Mouse (Mus musculus): ENCODE results near the gene Nadk. TPM values are rescaled to one million over a fixed set of nuclear protein-coding genes. Genes with fewer than 3 reads are reported as not detected.
"Not testable (repeated sequence)": the region's sequence is repeated elsewhere in the genome, so short reads cannot be mapped to it uniquely, and the experiment has no call there.

Gene Nadk
- polyA plus RNA-seq, 1 experiment = 43.1 TPM

DNA sequence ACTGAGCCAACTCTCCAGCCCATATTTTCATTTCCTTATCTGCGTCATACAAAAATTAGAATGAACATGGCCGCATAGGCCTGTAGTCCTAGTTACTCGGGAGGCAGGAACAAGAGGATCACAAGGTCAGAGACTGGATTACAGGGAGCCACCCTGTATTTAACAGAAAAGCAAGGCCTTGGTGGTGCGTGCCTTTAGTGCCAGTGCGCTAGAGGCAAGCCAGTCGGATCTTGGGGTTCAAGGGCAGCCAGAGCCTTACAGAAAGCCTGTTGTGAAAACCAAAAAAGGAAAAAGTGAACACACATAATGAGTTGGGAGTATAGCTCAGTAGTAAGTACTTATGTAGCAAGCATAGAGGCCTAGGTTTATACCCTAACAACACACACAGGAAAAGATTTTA, 7.6 kb downstream of the Nadk start:
- Histone ChIP-seq H3K27me3 (ENCODE audit: control insufficient read depth, insufficient read depth, low read length) (no peaks in the 10 kb centered on the region), H3K27ac (ENCODE audit: control insufficient read depth, insufficient read depth, low read depth, low read length) (no peak overlapping the region), H3K36me3 (ENCODE audit: control insufficient read depth, insufficient read depth, low read length) (no peaks in the 10 kb centered on the region), H3K4me3 (ENCODE audit: control insufficient read depth, low read depth, low read length) (no peak overlapping the region), H3K4me1 (ENCODE audit: control insufficient read depth, insufficient read depth, low read length) (peaks cover 4% of the 10 kb centered on the region)
- no peak for TF ChIP-seq CTCF (IDR thresholded peaks at IDR 0.05; ENCODE audit: control insufficient read depth, insufficient read depth, insufficient replicate concordance, low read depth, low read length)
- no peak for TF ChIP-seq POLR2A (IDR thresholded peaks at IDR 0.05; ENCODE audit: control insufficient read depth, low read depth, low read length)

DNA sequence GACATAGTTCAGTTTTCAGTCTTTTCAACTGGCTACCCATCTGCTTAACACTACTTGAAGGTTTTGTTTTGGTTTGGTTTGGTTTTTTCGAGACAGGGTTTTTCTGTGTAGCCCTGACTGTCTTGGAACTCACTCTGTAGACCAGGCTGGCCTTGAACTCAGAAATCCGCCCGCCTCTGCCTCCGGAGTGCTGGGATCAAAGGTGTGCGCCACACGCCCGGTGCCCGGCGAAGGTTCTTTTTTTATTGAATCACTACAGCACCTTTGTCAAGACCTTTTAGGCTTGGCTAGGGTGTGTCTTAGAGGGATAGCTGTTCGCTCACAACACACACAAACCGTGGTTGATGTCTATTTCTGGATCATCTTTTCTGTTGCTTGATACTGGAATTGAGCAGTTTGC, 8.1 kb downstream of the Nadk start:
- H3K27ac ChIP-seq (ENCODE audit: control insufficient read depth, insufficient read depth, low read depth, low read length); H3K27me3 ChIP-seq (ENCODE audit: control insufficient read depth, insufficient read depth, low read length); H3K4me3 ChIP-seq (ENCODE audit: control insufficient read depth, low read depth, low read length); H3K36me3 ChIP-seq (ENCODE audit: control insufficient read depth, insufficient read depth, low read length); H3K4me1 ChIP-seq (ENCODE audit: control insufficient read depth, insufficient read depth, low read length): not testable (repeated sequence)

DNA sequence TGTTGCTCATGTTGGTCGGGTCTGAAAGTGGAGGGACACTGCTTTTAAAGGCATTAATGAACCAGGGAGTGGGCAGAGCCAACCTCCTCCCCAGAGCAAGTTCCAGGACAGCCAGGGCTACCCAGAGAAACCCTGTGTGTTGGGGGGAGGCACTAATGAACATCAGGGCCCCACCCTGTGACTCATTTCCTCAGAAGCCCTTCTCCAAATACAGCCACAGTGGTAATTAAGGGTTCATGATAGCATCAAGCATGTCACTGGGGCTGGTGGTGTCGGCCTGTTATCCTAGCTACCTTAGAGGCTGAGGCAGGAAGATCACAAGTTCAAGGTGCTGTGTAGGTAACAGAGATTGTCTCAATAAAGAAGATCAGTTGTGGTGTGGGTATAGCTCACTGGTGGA, 9.3 kb downstream of the Nadk start:
- no peak overlapping the region for H3K27ac ChIP-seq (ENCODE audit: control insufficient read depth, insufficient read depth, low read depth, low read length)
- H3K27me3 ChIP-seq (ENCODE audit: control insufficient read depth, insufficient read depth, low read length) = no peaks in the 10 kb centered on the region
- peaks cover 7% of the 10 kb centered on the region for H3K4me1 ChIP-seq (ENCODE audit: control insufficient read depth, insufficient read depth, low read length)
- TF ChIP-seq POLR2A (IDR thresholded peaks at IDR 0.05; ENCODE audit: control insufficient read depth, low read depth, low read length) = no peak
- TF ChIP-seq CTCF (IDR thresholded peaks at IDR 0.05; ENCODE audit: control insufficient read depth, insufficient read depth, insufficient replicate concordance, low read depth, low read length) = no peak
- no peaks in the 10 kb centered on the region for H3K36me3 ChIP-seq (ENCODE audit: control insufficient read depth, insufficient read depth, low read length)
- H3K4me3 ChIP-seq (ENCODE audit: control insufficient read depth, low read depth, low read length) = no peak overlapping the region

DNA sequence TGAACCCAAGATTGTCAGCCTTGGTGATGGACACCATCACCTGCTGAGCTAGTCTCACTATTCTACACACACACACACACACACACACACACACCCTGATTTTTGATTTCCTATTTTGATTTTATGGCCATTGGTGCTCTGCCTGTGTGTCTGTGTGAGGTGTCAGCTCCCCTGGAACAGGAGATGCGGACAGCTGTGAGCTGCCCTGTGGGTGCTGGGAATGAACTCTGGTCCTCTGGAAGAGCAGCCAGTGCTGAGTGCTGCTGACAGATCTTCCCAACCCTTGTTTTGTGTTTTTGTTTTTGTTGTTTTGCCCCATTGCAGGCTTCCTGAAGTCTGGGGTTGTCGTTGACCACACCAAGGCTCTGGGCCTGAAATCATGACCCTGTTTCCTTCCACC, 11.0 kb downstream of the Nadk start:
- H3K27me3 ChIP-seq (ENCODE audit: control insufficient read depth, insufficient read depth, low read length) = no peaks in the 10 kb centered on the region
- TF ChIP-seq CTCF (IDR thresholded peaks at IDR 0.05; ENCODE audit: control insufficient read depth, insufficient read depth, insufficient replicate concordance, low read depth, low read length) (no peak), POLR2A (IDR thresholded peaks at IDR 0.05; ENCODE audit: control insufficient read depth, low read depth, low read length) (no peak)
- H3K36me3 ChIP-seq (ENCODE audit: control insufficient read depth, insufficient read depth, low read length) = peaks cover 3% of the 10 kb centered on the region; the same call in 1 of the 2 replicates
- no peak overlapping the region for H3K4me3 ChIP-seq (ENCODE audit: control insufficient read depth, low read depth, low read length)
- H3K27ac ChIP-seq (ENCODE audit: control insufficient read depth, insufficient read depth, low read depth, low read length) = no peak overlapping the region
- H3K4me1 ChIP-seq (ENCODE audit: control insufficient read depth, insufficient read depth, low read length) = peaks cover 11% of the 10 kb centered on the region

DNA sequence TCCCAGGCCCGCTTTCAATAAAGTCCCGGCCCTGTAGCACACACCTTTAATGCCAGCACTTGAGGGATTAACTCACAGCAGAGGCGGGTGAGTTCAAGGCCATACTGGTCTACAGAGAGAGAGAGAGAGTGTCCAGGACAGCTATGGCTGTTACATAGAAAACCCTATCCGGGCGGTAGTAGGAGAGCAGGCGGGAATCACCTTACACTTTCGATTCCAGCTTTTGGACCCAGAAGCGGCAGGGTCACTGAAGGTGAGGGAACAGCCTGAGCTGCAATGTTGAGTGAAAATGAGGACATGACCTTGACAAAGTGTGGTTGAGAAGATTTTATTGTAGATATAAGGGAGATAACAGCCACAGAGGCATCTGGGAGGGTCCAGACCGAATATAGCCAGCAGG, 11.7 kb downstream of the Nadk start:
- peak overlapping the region; percentile 27; the same call in 1 of the 2 replicates for H3K27ac ChIP-seq (ENCODE audit: control insufficient read depth, insufficient read depth, low read depth, low read length)
- no peak overlapping the region for H3K4me3 ChIP-seq (ENCODE audit: control insufficient read depth, low read depth, low read length)
- no peak for TF ChIP-seq CTCF (IDR thresholded peaks at IDR 0.05; ENCODE audit: control insufficient read depth, insufficient read depth, insufficient replicate concordance, low read depth, low read length)
- TF ChIP-seq POLR2A (IDR thresholded peaks at IDR 0.05; ENCODE audit: control insufficient read depth, low read depth, low read length) = no peak
- H3K27me3 ChIP-seq (ENCODE audit: control insufficient read depth, insufficient read depth, low read length) = no peaks in the 10 kb centered on the region
- H3K36me3 ChIP-seq (ENCODE audit: control insufficient read depth, insufficient read depth, low read length) = peaks cover 3% of the 10 kb centered on the region; the same call in 1 of the 2 replicates
- peaks cover 9% of the 10 kb centered on the region for H3K4me1 ChIP-seq (ENCODE audit: control insufficient read depth, insufficient read depth, low read length)

DNA sequence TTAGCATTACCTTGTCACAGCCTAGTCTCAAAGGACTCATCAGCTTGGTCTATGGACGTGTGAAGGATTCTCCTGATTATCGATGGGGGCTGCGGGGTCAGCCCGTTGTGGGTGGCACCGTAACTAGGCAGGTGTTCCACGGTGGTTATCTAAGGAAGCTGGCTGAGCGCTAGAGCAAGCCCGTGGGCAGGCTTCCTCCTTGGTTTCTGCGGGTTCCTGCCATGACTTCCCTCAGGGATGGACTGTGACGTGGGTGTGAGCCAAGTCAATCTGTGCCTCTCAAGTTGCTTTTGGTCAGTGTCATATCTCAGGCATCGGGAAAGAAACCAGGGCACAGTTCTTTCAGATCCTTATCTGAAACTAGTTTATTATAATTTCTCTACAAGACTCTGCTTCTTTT, 12.8 kb downstream of the Nadk start:
- Histone ChIP-seq H3K4me1 (ENCODE audit: control insufficient read depth, insufficient read depth, low read length) (peaks cover 9% of the 10 kb centered on the region), H3K27me3 (ENCODE audit: control insufficient read depth, insufficient read depth, low read length) (no peaks in the 10 kb centered on the region), H3K27ac (ENCODE audit: control insufficient read depth, insufficient read depth, low read depth, low read length) (peak overlapping the region; percentile 59; the same call in 1 of the 2 replicates), H3K36me3 (ENCODE audit: control insufficient read depth, insufficient read depth, low read length) (peaks cover 3% of the 10 kb centered on the region; the same call in 1 of the 2 replicates), H3K4me3 (ENCODE audit: control insufficient read depth, low read depth, low read length) (no peak overlapping the region)
- TF ChIP-seq CTCF (IDR thresholded peaks at IDR 0.05; ENCODE audit: control insufficient read depth, insufficient read depth, insufficient replicate concordance, low read depth, low read length) = no peak

DNA sequence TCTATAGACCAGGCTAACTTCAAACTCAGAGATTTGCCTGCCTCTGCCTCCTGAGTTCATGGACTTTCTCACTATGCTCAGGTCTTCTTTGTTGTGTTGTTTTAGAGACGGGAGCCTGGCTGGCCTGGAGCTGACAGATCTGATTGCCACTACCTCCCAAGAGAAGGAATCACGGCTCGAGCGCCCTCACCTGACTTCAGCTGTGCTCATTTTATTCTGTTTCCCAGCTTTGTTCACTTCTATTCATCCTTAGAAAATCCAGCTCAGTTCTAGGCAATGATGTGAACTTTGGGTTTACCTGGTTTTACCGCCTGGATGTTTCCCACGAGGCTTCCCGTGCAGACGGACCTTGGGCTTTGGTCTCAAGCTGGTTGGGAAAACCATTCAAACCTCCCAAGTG, 13.3 kb downstream of the Nadk start:
- Histone ChIP-seq H3K27ac (ENCODE audit: control insufficient read depth, insufficient read depth, low read depth, low read length) (peak overlapping the region; percentile 16; the same call in 1 of the 2 replicates), H3K36me3 (ENCODE audit: control insufficient read depth, insufficient read depth, low read length) (peaks cover 3% of the 10 kb centered on the region; the same call in 1 of the 2 replicates), H3K4me1 (ENCODE audit: control insufficient read depth, insufficient read depth, low read length) (peaks cover 9% of the 10 kb centered on the region), H3K4me3 (ENCODE audit: control insufficient read depth, low read depth, low read length) (no peak overlapping the region), H3K27me3 (ENCODE audit: control insufficient read depth, insufficient read depth, low read length) (no peaks in the 10 kb centered on the region)
- TF ChIP-seq POLR2A (IDR thresholded peaks at IDR 0.05; ENCODE audit: control insufficient read depth, low read depth, low read length) (no peak), CTCF (IDR thresholded peaks at IDR 0.05; ENCODE audit: control insufficient read depth, insufficient read depth, insufficient replicate concordance, low read depth, low read length) (no peak)

DNA sequence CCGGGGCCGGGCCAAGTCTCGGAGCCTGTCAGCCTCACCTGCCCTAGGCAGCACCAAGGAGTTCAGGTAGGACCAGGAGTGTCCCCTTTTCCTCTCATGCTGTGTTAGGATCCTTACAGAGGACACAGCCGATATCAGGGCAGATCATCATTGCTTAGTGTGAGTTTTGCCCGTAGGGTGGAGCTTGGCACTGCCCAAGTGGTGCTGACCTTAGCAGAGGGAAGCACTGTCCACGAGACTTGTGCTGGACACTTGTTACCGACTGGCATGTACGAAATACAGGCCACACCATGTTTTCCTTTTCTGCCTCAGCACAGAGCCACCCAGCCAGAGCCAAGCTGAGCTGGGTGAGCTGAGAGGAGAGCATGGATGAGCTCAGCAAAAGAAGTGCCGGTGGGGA, 15.0 kb downstream of the Nadk start:
- TF ChIP-seq CTCF (IDR thresholded peaks at IDR 0.05; ENCODE audit: control insufficient read depth, insufficient read depth, insufficient replicate concordance, low read depth, low read length) (no peak), POLR2A (IDR thresholded peaks at IDR 0.05; ENCODE audit: control insufficient read depth, low read depth, low read length) (no peak)
- Histone ChIP-seq H3K4me3 (ENCODE audit: control insufficient read depth, low read depth, low read length) (no peak overlapping the region), H3K36me3 (ENCODE audit: control insufficient read depth, insufficient read depth, low read length) (peaks cover 3% of the 10 kb centered on the region; the same call in 1 of the 2 replicates)

More for the DNA sequence above, 15.0 kb downstream of the Nadk start:
- Histone ChIP-seq H3K27me3 (ENCODE audit: control insufficient read depth, insufficient read depth, low read length) (no peaks in the 10 kb centered on the region), H3K27ac (ENCODE audit: control insufficient read depth, insufficient read depth, low read depth, low read length) (peak overlapping the region; percentile 5), H3K4me1 (ENCODE audit: control insufficient read depth, insufficient read depth, low read length) (peaks cover 9% of the 10 kb centered on the region)
